In genomic region chr1:127118019-127118418, GRCm38 (mm10) we compare ENCODE assay signal across 28 mouse cellular contexts.
DNase-seq lines count a peak whose midpoint lies in the region; ATAC-seq and TF ChIP-seq lines count a peak whose summit lies in the region.
"Had no signal": no experiment of that assay in that cellular context is flagged by ENCODE, and none has a peak within 500 bp of the region (broad histone marks: within the 10 kb centered on the region; RNA-seq: fewer than 3 reads in every experiment).

No protein-coding gene starts in this region.

- no peak overlapping the region for H3K4me3 ChIP-seq in heart, embryonic 10.5 days
- H3K4me3 ChIP-seq in liver, postnatal 0 days (ENCODE audit: low read depth, low read length), result no peak overlapping the region
- H3K4me3 ChIP-seq in hindbrain, embryonic 16.5 days (ENCODE audit: low read length), result no peak overlapping the region
- H3K4me3 ChIP-seq: embryonic facial prominence, embryonic 13.5 days; embryonic facial prominence, embryonic 15.5 days; erythroblast, embryonic 14.5 days; forebrain, embryonic 10.5 days; forebrain, embryonic 12.5 days had no signal

- H3K36me3 ChIP-seq in heart, embryonic 10.5 days, result no peaks in the 10 kb centered on the region
- no peaks in the 10 kb centered on the region for H3K36me3 ChIP-seq in liver, postnatal 0 days (replicated peaks; ENCODE audit: insufficient read depth, low read length)
- H3K36me3 ChIP-seq in hindbrain, embryonic 16.5 days (ENCODE audit: control insufficient read depth, insufficient read depth, low read length), result no peaks in the 10 kb centered on the region
- H3K36me3 ChIP-seq: embryonic facial prominence, embryonic 13.5 days; embryonic facial prominence, embryonic 15.5 days; forebrain, embryonic 10.5 days; forebrain, embryonic 12.5 days; G1E had no signal

- H3K27ac ChIP-seq in heart, embryonic 10.5 days, result no peak overlapping the region
- H3K27ac ChIP-seq in liver, postnatal 0 days (ENCODE audit: low read depth), result no peak overlapping the region
- H3K27ac ChIP-seq in hindbrain, embryonic 16.5 days (ENCODE audit: low read depth, low read length), result no peak overlapping the region
- H3K27ac ChIP-seq: embryonic facial prominence, embryonic 13.5 days; embryonic facial prominence, embryonic 15.5 days; forebrain, embryonic 10.5 days; forebrain, embryonic 12.5 days had no signal

- ATAC-seq in common myeloid progenitor, adult 5-6 weeks (replicated peaks; ENCODE audit: low read depth, poor library complexity, severe bottlenecking), result peak; percentile 95
- peak; percentile 85 for ATAC-seq in granulocyte monocyte progenitor cell, adult 5-6 weeks (replicated peaks; ENCODE audit: poor library complexity, severe bottlenecking)
- peak; percentile 77 for ATAC-seq in megakaryocyte progenitor cell, adult 5-6 weeks (replicated peaks; ENCODE audit: poor library complexity)
- ATAC-seq in liver, postnatal 0 days, result no peak
- no peak for ATAC-seq in hindbrain, embryonic 16.5 days
- ATAC-seq: activated CD4-positive, CD25-positive, alpha-beta regulatory T cell, adult 4 months; CD4-positive, CD25-positive, alpha-beta regulatory T cell, adult 4 months; forebrain, embryonic 14.5 days; forebrain, embryonic 16.5 days; Patski had no signal

- H3K4me1 ChIP-seq in heart, embryonic 10.5 days, result no peaks in the 10 kb centered on the region
- H3K4me1 ChIP-seq in liver, postnatal 0 days (ENCODE audit: insufficient read depth), result no peaks in the 10 kb centered on the region
- H3K4me1 ChIP-seq in hindbrain, embryonic 16.5 days (ENCODE audit: control insufficient read depth, insufficient read depth, low read depth, low read length), result no peaks in the 10 kb centered on the region
- H3K4me1 ChIP-seq: embryonic facial prominence, embryonic 13.5 days; embryonic facial prominence, embryonic 15.5 days; forebrain, embryonic 10.5 days; forebrain, embryonic 12.5 days had no signal

- DNase-seq in heart, embryonic 10.5 days (ENCODE audit: low spot score), result peak; percentile 38
- DNase-seq in heart, adult 18-20 months, result no peak
- DNase-seq in liver, postnatal 0 days, result no peak
- DNase-seq: adrenal gland, adult 8-10 months; adrenal gland, postnatal 14 days; adrenal gland, postnatal 36 days; cerebellum, adult 11-12 months; cerebellum, adult 2 months; cerebellum, adult 9-10 months; cerebellum, postnatal 10 days; cerebellum, postnatal 25 days; embryo, embryonic 11 days had no signal

- TF ChIP-seq EP300 in liver, postnatal 0 days (IDR thresholded peaks at IDR 0.05; ENCODE audit: low read depth), result no peak

- H3K27me3 ChIP-seq in heart, embryonic 10.5 days (ENCODE audit: insufficient read depth, poor library complexity, severe bottlenecking), result no peaks in the 10 kb centered on the region
- H3K27me3 ChIP-seq in liver, postnatal 0 days (ENCODE audit: insufficient read depth, low read length), result no peaks in the 10 kb centered on the region
- no peaks in the 10 kb centered on the region for H3K27me3 ChIP-seq in hindbrain, embryonic 16.5 days (replicated peaks; ENCODE audit: control insufficient read depth, insufficient read depth, low read length)
- H3K27me3 ChIP-seq: CH12.LX; embryonic facial prominence, embryonic 13.5 days; embryonic facial prominence, embryonic 15.5 days; forebrain, embryonic 12.5 days had no signal

- no peak for TF ChIP-seq CTCF in liver, postnatal 0 days (IDR thresholded peaks at IDR 0.05; ENCODE audit: low read depth)

- no peak overlapping the region for H3K4me2 ChIP-seq in liver, postnatal 0 days (ENCODE audit: low read depth, low read length)
- H3K4me2 ChIP-seq in hindbrain, embryonic 16.5 days (ENCODE audit: low read length), result no peak overlapping the region
- H3K4me2 ChIP-seq: embryonic facial prominence, embryonic 13.5 days; embryonic facial prominence, embryonic 15.5 days; forebrain, embryonic 12.5 days had no signal

- WGBS in heart, embryonic 10.5 days, result 81% methylated on average over 1 of the region's 1 CpGs
- whole genome bisulfite sequencing in liver, postnatal 0 days (ENCODE audit: insufficient replicate concordance), result 53% methylated on average over 1 of the region's 1 CpGs
- WGBS in hindbrain, embryonic 16.5 days, result 78% methylated on average over 1 of the region's 1 CpGs

- no peaks in the 10 kb centered on the region for H3K9me3 ChIP-seq in heart, embryonic 10.5 days
- H3K9me3 ChIP-seq in liver, postnatal 0 days (ENCODE audit: low read length), result no peaks in the 10 kb centered on the region
- H3K9me3 ChIP-seq in hindbrain, embryonic 16.5 days (ENCODE audit: control insufficient read depth, low read length), result peaks cover 3% of the 10 kb centered on the region; the same call in 1 of the 2 replicates
- H3K9me3 ChIP-seq: embryonic facial prominence, embryonic 15.5 days; forebrain, embryonic 10.5 days; forebrain, embryonic 12.5 days had no signal

- no peak overlapping the region for H3K9ac ChIP-seq in liver, postnatal 0 days (replicated peaks)
- H3K9ac ChIP-seq in hindbrain, embryonic 16.5 days (ENCODE audit: low read depth, low read length), result no peak overlapping the region
- H3K9ac ChIP-seq: embryonic facial prominence, embryonic 13.5 days; embryonic facial prominence, embryonic 15.5 days; forebrain, embryonic 12.5 days had no signal

Comparison
In these comparisons a context has a peak if more than half of its experiments do, and no peak if none do; other contexts are left out.
1. ATAC-seq: peak in common myeloid progenitor, adult 5-6 weeks (single experiment), granulocyte monocyte progenitor cell, adult 5-6 weeks (single experiment) and megakaryocyte progenitor cell, adult 5-6 weeks (single experiment); none in liver, postnatal 0 days (single experiment) and hindbrain, embryonic 16.5 days (single experiment).